Mouse (Mus musculus): ENCODE data around the gene Secisbp2.

DNA sequence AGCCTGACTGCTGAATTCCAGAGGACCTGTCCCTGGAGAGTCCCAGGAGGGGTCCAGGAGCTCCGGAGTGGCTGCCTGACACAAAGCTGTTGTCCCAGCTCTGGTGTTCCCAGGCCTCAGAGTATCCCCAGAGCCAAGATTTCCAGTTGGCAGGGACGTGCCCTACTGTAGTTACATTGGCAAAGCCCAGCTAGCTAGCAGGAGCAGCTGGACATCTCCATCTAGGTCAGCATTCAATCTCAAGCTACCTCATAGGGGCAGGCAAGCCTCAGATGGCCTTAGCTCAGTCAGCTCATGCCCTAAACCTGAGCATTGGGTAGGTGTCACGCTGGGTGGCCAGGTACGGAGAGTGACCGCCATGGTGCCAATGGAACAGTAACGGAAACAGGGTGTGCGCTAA is 80.0 kb downstream of the Secisbp2 start:
- TF ChIP-seq CTCF (IDR thresholded peaks at IDR 0.05; ENCODE audit: extremely low read depth, insufficient read depth, low read length) (no peak), POLR2A (IDR thresholded peaks at IDR 0.05; ENCODE audit: extremely low read depth, insufficient read depth, low read length) (no peak)
